9 mouse cellular contexts compared by ENCODE assay signal in genomic region chr7:49456148-49456547, GRCm38 (mm10).
DNase-seq lines count a peak whose midpoint lies in the region; ATAC-seq and TF ChIP-seq lines count a peak whose summit lies in the region.
"Had no signal": no experiment of that assay in that cellular context is flagged by ENCODE, and none has a peak within 500 bp of the region (broad histone marks: within the 10 kb centered on the region; RNA-seq: fewer than 3 reads in every experiment).

No protein-coding gene starts in this region.

- peak; percentile 71 for TF ChIP-seq CTCF in gastrocnemius, adult 2 months (IDR thresholded peaks at IDR 0.05)
- TF ChIP-seq CTCF in intestine, postnatal 0 days (IDR thresholded peaks at IDR 0.05; ENCODE audit: low read depth) = peak; percentile 78
- peak; percentile 75 for TF ChIP-seq CTCF in midbrain, postnatal 0 days (IDR thresholded peaks at IDR 0.05)

- no peak overlapping the region for H3K27ac ChIP-seq in gastrocnemius, adult 2 months
- H3K27ac ChIP-seq in intestine, postnatal 0 days (ENCODE audit: low read depth, low read length) = no peak overlapping the region
- no peak overlapping the region for H3K27ac ChIP-seq in midbrain, postnatal 0 days (ENCODE audit: low read depth, low read length)
- H3K27ac ChIP-seq: neural tube, embryonic 12.5 days had no signal

- no peaks in the 10 kb centered on the region for H3K27me3 ChIP-seq in intestine, postnatal 0 days (replicated peaks; ENCODE audit: control insufficient read depth, insufficient read depth, low read length)
- no peaks in the 10 kb centered on the region for H3K27me3 ChIP-seq in midbrain, postnatal 0 days (ENCODE audit: insufficient read depth, low read length)
- H3K27me3 ChIP-seq: neural tube, embryonic 12.5 days had no signal

- no peak overlapping the region for H3K4me2 ChIP-seq in intestine, postnatal 0 days (replicated peaks; ENCODE audit: low read depth)
- no peak overlapping the region for H3K4me2 ChIP-seq in midbrain, postnatal 0 days (ENCODE audit: low read depth, low read length, poor library complexity, severe bottlenecking)
- H3K4me2 ChIP-seq: neural tube, embryonic 12.5 days had no signal

- H3K36me3 ChIP-seq in intestine, postnatal 0 days (ENCODE audit: control insufficient read depth, insufficient read depth) = peaks cover 48% of the 10 kb centered on the region
- peaks cover 13% of the 10 kb centered on the region for H3K36me3 ChIP-seq in midbrain, postnatal 0 days (ENCODE audit: insufficient read depth, low read length)

- H3K4me1 ChIP-seq in intestine, postnatal 0 days (replicated peaks; ENCODE audit: control insufficient read depth, insufficient read depth, low read length) = no peaks in the 10 kb centered on the region
- no peaks in the 10 kb centered on the region for H3K4me1 ChIP-seq in midbrain, postnatal 0 days (ENCODE audit: insufficient read depth, low read length)
- H3K4me1 ChIP-seq: neural tube, embryonic 12.5 days had no signal

- no peak overlapping the region for H3K4me3 ChIP-seq in gastrocnemius, adult 2 months
- H3K4me3 ChIP-seq in intestine, postnatal 0 days (ENCODE audit: low read depth, low read length) = no peak overlapping the region
- no peak overlapping the region for H3K4me3 ChIP-seq in midbrain, postnatal 0 days (ENCODE audit: low read depth, low read length)
- H3K4me3 ChIP-seq: neural tube, embryonic 12.5 days had no signal

- DNase-seq in gastrocnemius, adult 2 months = peak; percentile 72
- DNase-seq in gastrocnemius, postnatal 36 days = no peak
- peak; percentile 80 for DNase-seq in right cerebral cortex, postnatal 14 days
- no peak for DNase-seq in right cerebral cortex, postnatal 25 days
- DNase-seq in cerebellum, adult 9-11 months = peak; percentile 39
- peak; percentile 75 for DNase-seq in midbrain, postnatal 0 days (ENCODE audit: low spot score)
- peak; percentile 75 for DNase-seq in thymus, postnatal 14 days

- WGBS in intestine, postnatal 0 days = 58% methylated on average over 2 of the region's 2 CpGs
- 54% methylated on average over 2 of the region's 2 CpGs for WGBS in midbrain, postnatal 0 days

- ATAC-seq in intestine, postnatal 0 days = no peak
- ATAC-seq in midbrain, postnatal 0 days (ENCODE audit: low FRiP score) = 0 out of 2 replicates have a peak, but pooled peaks have one; percentile 62

- H3K9ac ChIP-seq in intestine, postnatal 0 days (ENCODE audit: low read depth, low read length) = no peak overlapping the region
- no peak overlapping the region for H3K9ac ChIP-seq in midbrain, postnatal 0 days (replicated peaks; ENCODE audit: low read length, poor library complexity, severe bottlenecking)
- H3K9ac ChIP-seq: neural tube, embryonic 12.5 days had no signal

- intact Hi-C loops in gastrocnemius, adult 2 months (cut with DNase I) = no loop called here
- intact Hi-C loops in gastrocnemius, postnatal 36 days (cut with DNase I) = no loop called here

- no peaks in the 10 kb centered on the region for H3K9me3 ChIP-seq in intestine, postnatal 0 days (ENCODE audit: control insufficient read depth)
- no peaks in the 10 kb centered on the region for H3K9me3 ChIP-seq in midbrain, postnatal 0 days (ENCODE audit: low read length)
- H3K9me3 ChIP-seq: neural tube, embryonic 12.5 days had no signal

Comparison
In these comparisons a context has a peak if more than half of its experiments do, and no peak if none do; other contexts are left out.
1. DNase-seq: peak in gastrocnemius, adult 2 months (single experiment), right cerebral cortex, postnatal 14 days (single experiment), cerebellum, adult 9-11 months (single experiment), midbrain, postnatal 0 days (single experiment) and thymus, postnatal 14 days (single experiment); none in gastrocnemius, postnatal 36 days (0 of 2) and right cerebral cortex, postnatal 25 days (single experiment).
2. Peak in every context shown above with its lines, with median percentiles within 50 percentile points of each other: CTCF ChIP-seq.